Mouse (Mus musculus) embryo, embryonic 11.5 days (tissue): Measurements from ENCODE around the gene Tcfl5.
A peak's percentile ranks its signal among the peaks of the same experiment; 100 is the strongest.

ENCODE experiments used
- DNase-seq: peaks from one replicate; pipeline ENCODE4 v3.0.0-alpha.2; 2012; ENCODE audit warnings: low read depth, low spot score

The Tcfl5 gene

GRCm38 (mm10) chr2:180642555-180643260 is at the start of gene Tcfl5:
TSS of gene Tcfl5 (minus strand) at chr2:180642708.
- no peak for DNase-seq

DNA sequence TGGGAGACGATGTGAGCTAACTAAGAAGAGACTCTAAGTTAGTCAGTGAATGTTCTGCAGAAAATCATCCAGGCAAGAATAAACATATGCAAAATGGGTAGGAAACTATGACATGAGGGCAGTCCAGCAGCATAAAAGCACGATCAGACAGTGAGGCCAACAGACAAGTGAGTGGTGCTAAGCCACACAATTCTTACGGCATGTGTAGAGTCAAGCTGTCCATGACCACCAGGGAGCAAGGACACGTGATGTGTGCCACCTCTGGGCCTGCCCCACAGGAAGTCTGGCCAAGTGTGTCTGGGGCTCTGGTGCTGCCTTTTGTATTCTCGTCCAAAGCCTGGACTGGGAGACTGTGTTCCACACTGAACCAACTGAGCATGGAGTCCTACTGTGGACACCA is 47.3 kb upstream of the Tcfl5 start:
- DNase-seq: no peak

DNA sequence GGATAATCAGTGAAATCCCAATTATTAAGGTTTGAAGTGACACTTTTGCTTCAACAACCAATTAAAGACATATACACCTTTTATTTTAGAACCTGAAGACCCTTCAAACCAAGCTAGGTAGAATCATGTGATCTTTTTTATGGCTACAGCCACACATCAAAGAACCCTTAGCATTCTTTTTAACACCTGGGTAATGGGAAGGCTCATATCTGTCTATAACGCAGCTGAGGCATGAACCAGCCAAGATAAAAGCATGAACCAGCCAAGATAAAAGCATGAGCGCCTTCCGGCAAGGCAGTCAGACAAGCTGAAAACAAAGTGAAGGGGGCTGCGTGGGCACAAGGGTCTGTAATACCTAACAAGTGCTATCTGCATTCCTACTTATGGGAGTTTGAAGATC is 41.5 kb upstream of the Tcfl5 start:
- DNase-seq: no peak

- DNase-seq: no peak
Observed at GRCm38 (mm10) chr2:180683524-180683923, 41.0 kb upstream of the Tcfl5 start.

GRCm38 (mm10) chr2:180681225-180681624 is 38.7 kb upstream of the Tcfl5 start:
- no peak for DNase-seq

DNA sequence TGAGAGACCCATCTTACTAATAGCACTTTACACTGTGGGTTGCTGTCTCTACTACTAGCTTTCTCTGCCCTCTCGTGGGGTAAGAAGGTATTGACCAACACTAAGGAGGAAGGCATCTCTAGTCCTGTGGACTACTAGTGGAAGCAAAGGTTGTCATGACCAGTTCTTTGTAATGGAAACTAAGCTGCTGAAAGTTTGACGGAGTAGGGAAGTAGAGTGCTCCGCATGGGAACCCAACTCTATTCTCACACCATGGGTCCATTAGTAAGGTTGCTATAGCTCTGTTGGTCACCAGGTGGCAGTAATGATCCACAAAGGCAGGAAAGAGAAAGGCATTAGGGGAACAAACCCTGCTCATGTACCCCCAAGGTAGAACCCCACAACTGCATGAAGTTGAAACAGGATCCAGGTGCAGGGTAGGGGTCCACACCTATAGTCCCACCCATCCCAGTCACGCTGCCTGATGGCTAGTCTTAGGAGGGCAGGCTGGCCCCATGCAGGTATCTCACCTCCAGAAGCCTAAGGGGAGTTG is 36.2 kb upstream of the Tcfl5 start:
- DNase-seq: peak; percentile 47

- no peak for DNase-seq
Observed at GRCm38 (mm10) chr2:180676706-180677105, 34.2 kb upstream of the Tcfl5 start.

DNA sequence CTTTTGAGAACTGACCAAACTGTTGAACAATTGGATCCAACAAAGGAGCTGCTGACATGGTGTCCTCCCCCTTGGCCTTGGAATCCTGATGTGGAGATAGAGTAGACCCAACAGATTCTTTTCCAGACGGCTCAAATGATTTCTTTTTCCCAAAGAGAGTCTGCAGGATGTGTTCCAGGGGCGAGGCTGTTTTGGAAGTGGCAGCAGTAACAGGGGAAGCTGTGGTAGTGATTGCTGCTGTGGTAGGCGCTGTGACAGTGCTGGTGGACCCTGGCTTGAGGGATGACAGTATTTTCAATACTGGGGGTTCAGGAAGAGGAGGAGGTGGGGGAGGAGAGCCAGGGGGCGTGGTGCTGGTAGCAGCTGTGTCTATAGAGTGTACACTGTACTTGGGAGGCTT is 19.5 kb upstream of the Tcfl5 start:
- no peak for DNase-seq

- DNase-seq: no peak
Observed at GRCm38 (mm10) chr2:180660521-180660920, 18.0 kb upstream of the Tcfl5 start.

DNA sequence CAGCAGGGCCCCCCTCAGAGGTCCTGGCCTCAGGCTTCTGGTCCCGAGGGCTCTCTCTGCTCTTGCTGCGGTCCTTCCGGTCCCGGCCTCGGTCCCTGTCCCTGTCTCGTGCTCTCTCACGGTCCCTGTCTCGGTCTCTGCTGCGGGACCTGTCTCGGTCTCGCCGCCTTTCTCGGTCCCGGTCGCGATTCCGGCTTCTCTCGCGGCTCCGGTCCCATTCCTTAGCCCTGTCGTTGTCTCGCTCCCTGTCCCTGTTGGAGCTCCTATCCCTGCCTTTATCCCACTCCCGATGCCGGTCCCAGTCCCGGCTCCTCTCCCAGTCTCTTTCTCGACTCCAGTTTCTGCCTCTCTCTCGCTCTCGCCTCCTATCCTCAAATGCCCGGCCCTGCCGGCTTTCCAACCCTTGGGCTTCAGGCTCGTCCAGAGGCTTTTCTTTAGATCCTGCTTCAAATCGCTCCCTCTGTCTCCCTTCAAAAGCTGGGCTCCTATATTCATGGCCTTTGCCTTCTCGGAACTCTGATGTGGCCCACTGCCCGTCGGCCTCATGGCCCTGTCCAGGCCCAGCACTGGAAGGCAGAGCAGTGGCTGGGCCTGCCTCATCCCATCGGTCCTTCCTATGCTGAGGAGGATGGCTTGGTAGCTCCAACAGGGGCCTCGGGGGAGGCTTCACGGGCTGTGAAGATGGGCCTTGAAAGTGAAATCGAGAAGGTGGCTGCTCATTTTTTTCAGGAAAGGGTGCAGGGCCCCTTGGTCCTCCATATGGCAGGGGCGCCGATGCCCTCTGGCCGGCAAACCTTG is 17.0 kb upstream of the Tcfl5 start:
- no peak for DNase-seq

DNA sequence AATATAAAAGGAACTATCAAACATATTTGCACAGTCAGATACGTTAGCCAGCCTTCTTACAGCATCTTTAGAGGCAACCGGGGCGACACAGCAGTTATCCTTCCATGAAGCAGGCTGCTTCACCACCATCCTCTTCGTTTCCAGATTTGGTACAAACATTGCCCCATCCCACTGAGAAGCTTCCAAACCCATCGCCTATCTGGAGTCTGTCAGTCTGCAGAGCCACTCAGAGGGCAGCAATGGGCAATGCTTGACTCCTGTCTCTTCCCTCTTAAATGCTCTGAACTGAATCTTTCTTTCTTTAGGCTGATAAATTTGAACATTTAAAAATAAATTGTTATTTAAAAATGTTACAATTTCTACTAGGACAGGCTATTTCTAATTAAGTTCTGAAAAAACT is 15.9 kb upstream of the Tcfl5 start:
- DNase-seq: no peak

DNA sequence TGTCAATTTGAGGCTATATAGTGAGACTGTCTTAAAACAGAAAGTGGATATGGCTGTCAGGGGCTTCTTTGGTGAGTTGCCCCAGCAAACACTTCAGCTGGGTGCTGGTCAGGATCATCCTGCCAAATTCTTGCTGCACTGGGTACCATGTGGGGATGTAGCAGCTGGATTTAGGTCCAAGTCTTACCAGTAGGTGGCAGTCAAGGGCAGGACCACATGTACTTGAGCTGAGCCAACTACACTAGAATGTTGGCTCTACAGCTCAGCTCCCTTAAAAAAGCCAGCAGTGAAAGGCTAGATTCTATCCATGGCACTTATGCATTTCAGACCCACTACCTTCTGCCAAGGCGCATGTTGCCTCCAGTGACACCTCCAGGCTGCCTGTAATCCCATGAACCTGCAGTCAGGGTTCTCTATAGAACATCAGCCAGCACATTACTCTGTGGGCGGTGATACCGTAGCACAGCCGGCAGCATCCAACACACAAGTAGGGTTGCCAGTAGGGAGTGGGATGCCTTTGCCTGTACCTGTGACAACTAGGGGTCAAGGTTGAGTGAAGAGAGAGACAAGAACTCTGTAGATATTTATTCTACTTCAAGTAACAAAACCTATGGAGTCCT is 15.0 kb upstream of the Tcfl5 start:
- DNase-seq: peak; percentile 65

- no peak for DNase-seq
Observed at GRCm38 (mm10) chr2:180655150-180655549, 12.6 kb upstream of the Tcfl5 start.

- no peak for DNase-seq
Observed at GRCm38 (mm10) chr2:180654666-180655065, 12.2 kb upstream of the Tcfl5 start.

- no peak for DNase-seq
Observed at GRCm38 (mm10) chr2:180646841-180647240, 4.3 kb upstream of the Tcfl5 start.

GRCm38 (mm10) chr2:180643626-180644025 is 1.1 kb upstream of the Tcfl5 start:
- DNase-seq: no peak

- no peak for DNase-seq
Observed at GRCm38 (mm10) chr2:180641576-180642554, 643 bp downstream of the Tcfl5 start.

- DNase-seq: no peak
Observed at GRCm38 (mm10) chr2:180611882-180612281, 30.6 kb downstream of the Tcfl5 start.

GRCm38 (mm10) chr2:180610283-180610682 is 32.2 kb downstream of the Tcfl5 start:
- no peak for DNase-seq

DNA sequence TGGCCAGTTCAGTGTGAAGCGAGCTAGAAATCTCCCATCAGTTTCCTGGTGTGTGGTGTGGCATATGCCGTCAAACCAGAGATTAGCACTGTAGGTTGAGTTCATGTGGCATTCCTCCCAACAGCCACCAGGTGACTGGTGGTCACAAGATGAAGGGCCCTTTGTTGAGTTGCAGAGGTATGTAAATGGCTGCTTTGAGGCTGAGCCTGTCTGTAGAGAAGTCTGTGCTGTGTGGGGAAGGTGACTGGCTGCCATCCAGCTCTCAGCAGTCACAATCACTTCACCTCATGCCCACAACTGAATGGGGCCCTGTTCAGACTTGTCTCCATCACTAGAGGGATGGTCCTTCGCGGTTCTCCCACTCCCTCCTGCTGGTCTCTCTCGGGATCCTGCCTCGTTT is 37.7 kb downstream of the Tcfl5 start:
- DNase-seq: no peak

- no peak for DNase-seq
Observed at GRCm38 (mm10) chr2:180600569-180601021, 41.9 kb downstream of the Tcfl5 start.
